Mouse (Mus musculus) MEL (cell line): ENCODE data around the gene Uhrf2.

Experiments
- CTCF ChIP-seq, 3 experiments: IDR thresholded peaks in 2 of 3; conservative IDR thresholded peaks in 1 of 3; 2 replicates each; pipeline ENCODE4 v1.5.1; 2011 to 2012; ENCODE audit warnings: low read length in 3 of 3, low read depth in 2 of 3, mild to moderate bottlenecking in 2 of 3, improper control_type of control experiment in 1 of 3, inconsistent platforms in 1 of 3, mixed read lengths in 1 of 3, moderate library complexity in 1 of 3; ENCODE audit not compliant: control insufficient read depth in 1 of 3, insufficient read depth in 1 of 3, poor library complexity in 1 of 3, severe bottlenecking in 1 of 3
- ETS1 ChIP-seq: IDR thresholded peaks from 2 replicates; pipeline ENCODE4 v1.6.1; 2012; ENCODE audit warnings: low read depth, mild to moderate bottlenecking, inconsistent platforms, low read length, improper control_type of control experiment, moderate library complexity
- MAX ChIP-seq: IDR thresholded peaks from 2 replicates; pipeline ENCODE4 v1.6.1; 2011; ENCODE audit warnings: low read length, improper control_type of control experiment
- NELFE ChIP-seq: IDR thresholded peaks from 2 replicates; pipeline ENCODE4 v1.6.1; 2011; ENCODE audit warnings: low read depth, low read length, improper control_type of control experiment
- NRF1 ChIP-seq: IDR thresholded peaks from 2 replicates; pipeline ENCODE4 v1.6.1; 2014; ENCODE audit warnings: low read depth, mild to moderate bottlenecking, inconsistent platforms, low read length, improper control_type of control experiment, moderate library complexity; ENCODE audit not compliant: poor library complexity, insufficient read depth, severe bottlenecking
- POLR2AphosphoS5 ChIP-seq: IDR thresholded peaks from 2 replicates; pipeline ENCODE4 v1.6.1; 2012; ENCODE audit warnings: low read depth, borderline replicate concordance, mild to moderate bottlenecking, inconsistent platforms, low read length, moderate library complexity, mixed read lengths
- RCOR1 ChIP-seq: IDR thresholded peaks from 2 replicates; pipeline ENCODE4 v1.6.1; 2012; ENCODE audit warnings: low read depth, mild to moderate bottlenecking, inconsistent platforms, low read length, improper control_type of control experiment
- TCF12 ChIP-seq: IDR thresholded peaks from 2 replicates; pipeline ENCODE4 v1.6.1; 2014; ENCODE audit warnings: low read depth, mild to moderate bottlenecking, inconsistent platforms, low read length, improper control_type of control experiment, moderate library complexity
- USF1 ChIP-seq: IDR thresholded peaks from 2 replicates; pipeline ENCODE4 v1.6.1; 2014; ENCODE audit warnings: low read depth, mild to moderate bottlenecking, inconsistent platforms, low read length, improper control_type of control experiment, moderate library complexity
- ZC3H11A ChIP-seq: IDR thresholded peaks from 2 replicates; pipeline ENCODE4 v1.6.1; 2012; ENCODE audit warnings: low read depth, mild to moderate bottlenecking, inconsistent platforms, low read length, improper control_type of control experiment
- ZMIZ1 ChIP-seq: IDR thresholded peaks from 2 replicates; pipeline ENCODE4 v1.6.1; 2012; ENCODE audit warnings: low read depth, mild to moderate bottlenecking, inconsistent platforms, low read length, improper control_type of control experiment, moderate library complexity

GRCm38 (mm10) chr19:30000406-30001365 lies 29.6 kb upstream of the Uhrf2 start:
- no peak for TF ChIP-seq MAX
- TF ChIP-seq ZMIZ1: no peak
- TF ChIP-seq TCF12: no peak
- no peak for TF ChIP-seq NELFE
- TF ChIP-seq ETS1: no peak
- no peak for TF ChIP-seq ZC3H11A
- no peak for TF ChIP-seq CTCF (IDR thresholded peaks at IDR 0.05 in 2 of 3, conservative IDR thresholded peaks at IDR 0.05 in 1 of 3; ENCODE audit: control insufficient read depth in 1 of 3, insufficient read depth in 1 of 3, low read depth in 2 of 3, low read length in 3 of 3, poor library complexity in 1 of 3, severe bottlenecking in 1 of 3)
- no peak for TF ChIP-seq USF1
- no peak for TF ChIP-seq POLR2AphosphoS5
- no peak for TF ChIP-seq RCOR1
- TF ChIP-seq NRF1: no peak
